Mouse (Mus musculus) embryonic fibroblast, embryonic 13.5 days (primary cell): ENCODE measurements at regions not wholly inside any gene's neighbourhood (a gene's known extent, or its start where the extent isn't known, plus 50 kb on each side); places are given as distances from the start of the nearest gene placed in this dataset.

Source experiments
- CTCF ChIP-seq: IDR thresholded peaks from 2 replicates; pipeline ENCODE4 v1.5.1; 2011; ENCODE audit warnings: mild to moderate bottlenecking, control low read depth, low read length, moderate library complexity, borderline replicate concordance; ENCODE audit not compliant: insufficient read depth
- POLR2A ChIP-seq: IDR thresholded peaks from 2 replicates; pipeline ENCODE4 v1.6.1; 2011; ENCODE audit warnings: low read depth, mild to moderate bottlenecking, control low read depth, low read length, moderate library complexity

DNA sequence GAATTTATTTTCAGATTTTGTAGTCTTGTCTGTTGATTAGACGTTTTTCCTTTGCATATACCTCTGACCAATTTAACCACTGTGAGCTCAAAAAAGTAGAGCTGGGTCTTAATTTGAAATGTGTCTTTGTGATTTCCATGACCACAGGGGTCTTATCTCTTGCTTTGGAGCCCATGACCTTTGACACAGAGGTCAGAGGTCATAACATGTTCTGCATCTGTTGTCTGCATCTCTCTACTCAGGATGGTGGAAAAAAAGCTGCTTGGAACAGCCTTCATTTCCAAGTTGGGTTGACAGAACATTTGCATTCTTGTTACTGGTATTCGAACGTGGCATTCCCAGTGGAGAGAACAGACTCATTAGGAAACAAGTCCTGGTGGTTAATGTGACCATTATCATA lies 91.2 kb upstream of the Paqr3 start:
- TF ChIP-seq CTCF (no peak), POLR2A (no peak)
